Mouse (Mus musculus): ENCODE results near the gene Zim1.

The Zim1 gene

DNA sequence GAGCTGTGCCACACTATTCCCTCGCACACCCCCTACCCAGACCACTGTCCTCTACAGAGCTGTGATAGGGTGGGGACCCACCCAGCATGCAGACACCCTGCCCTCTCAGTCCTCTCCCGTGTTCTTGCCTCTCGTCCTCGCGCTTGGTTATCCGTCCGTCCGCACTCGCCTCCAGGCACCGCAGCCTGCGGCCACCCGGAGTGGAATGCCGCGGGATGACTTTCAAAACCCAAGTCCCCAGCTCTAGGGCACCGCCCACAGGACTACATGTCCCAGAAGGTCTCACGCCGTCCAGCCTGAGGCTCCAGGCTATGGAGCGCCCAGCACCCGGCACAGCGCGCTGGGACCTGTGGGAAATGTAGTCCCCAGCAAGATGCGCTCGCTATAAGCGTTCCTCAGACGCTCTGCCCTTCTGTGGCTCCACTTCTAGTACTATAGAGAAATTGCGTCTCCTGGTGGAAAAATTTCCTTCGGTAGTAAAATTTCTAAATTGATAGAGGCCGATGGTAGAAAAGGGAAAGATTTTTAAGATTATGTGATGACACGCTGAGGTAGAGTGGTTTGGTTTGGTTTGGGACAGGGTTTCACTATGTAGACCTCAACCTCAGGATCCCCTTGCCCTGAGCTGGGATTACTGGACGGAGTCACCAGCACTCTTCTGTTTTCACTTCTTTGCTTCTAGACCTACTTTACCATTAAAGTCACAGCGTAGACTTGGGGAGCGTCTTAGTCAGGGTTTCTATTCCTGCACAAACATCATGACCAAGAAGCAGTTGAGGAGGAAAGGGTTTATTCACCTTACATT lies at the start of gene Zim1:
Gene Zim1, minus strand, starts transcription at position 210 of the 805 bp plus-strand sequence.
- peak; percentile 3 for DNase-seq (ENCODE audit: low read depth)

- no peak for DNase-seq (ENCODE audit: low read depth)
These were observed 48.1 kb upstream of the Zim1 start for GRCm38 (mm10) chr7:6744281-6744904.

DNA sequence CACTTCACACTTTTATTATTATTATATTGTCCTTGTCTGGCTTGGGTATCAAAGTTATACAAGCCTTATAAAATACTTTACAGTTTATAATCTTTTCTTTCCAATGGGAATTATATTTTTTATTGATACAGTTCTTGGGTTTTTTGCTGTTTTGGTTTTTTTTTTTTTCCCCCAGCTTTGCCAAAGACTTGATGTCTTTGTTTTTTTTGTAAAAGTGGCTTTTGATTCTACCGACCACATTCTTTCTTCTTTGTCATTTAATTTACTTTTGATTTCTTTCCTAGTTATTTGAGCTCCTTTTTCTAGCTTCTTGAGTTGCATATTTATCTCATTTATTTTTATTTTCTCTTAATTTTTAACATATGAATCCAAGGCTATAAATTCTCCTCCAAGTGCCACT lies 39.8 kb upstream of the Zim1 start:
- no peak for DNase-seq (ENCODE audit: low read depth)

DNA sequence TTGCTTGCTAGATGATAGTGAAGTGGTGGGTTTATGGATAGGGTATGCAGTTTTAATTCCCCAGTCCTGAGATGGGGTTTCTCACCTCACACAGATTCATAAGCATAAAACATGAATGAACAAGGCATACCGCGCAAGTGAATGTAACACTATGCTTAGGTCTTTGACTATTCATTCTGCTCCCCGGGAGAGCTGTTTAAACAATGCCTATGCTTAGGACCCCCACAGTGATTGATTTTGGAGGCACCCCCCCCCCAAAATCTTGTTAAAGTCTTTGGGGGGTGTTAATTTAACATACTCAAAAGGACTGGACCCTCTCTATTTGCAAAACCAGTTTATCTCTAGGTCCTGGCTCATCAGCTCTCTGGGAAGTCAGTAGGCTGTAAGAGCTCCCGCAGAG lies 35.7 kb upstream of the Zim1 start:
- DNase-seq (ENCODE audit: low read depth), result no peak

DNA sequence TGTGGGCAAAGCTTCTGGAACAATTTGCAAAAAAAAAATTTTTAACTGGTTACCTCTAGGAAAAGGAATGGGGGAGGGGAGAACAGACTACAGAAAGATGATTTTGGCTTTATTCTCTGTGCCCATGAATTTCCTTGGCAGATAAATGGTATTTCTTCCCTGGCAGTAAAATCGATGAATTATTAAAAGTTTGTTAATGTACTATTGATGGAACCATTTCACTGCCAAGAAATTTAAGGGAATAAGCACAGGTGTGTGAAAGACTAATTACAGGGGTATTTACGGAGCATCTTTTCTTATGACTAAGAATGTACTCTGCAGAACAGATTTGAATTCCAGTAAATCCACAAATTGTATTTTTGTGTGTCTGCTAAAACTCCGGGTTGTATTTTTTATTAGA lies 35.1 kb upstream of the Zim1 start:
- DNase-seq (ENCODE audit: low read depth), result no peak

DNA sequence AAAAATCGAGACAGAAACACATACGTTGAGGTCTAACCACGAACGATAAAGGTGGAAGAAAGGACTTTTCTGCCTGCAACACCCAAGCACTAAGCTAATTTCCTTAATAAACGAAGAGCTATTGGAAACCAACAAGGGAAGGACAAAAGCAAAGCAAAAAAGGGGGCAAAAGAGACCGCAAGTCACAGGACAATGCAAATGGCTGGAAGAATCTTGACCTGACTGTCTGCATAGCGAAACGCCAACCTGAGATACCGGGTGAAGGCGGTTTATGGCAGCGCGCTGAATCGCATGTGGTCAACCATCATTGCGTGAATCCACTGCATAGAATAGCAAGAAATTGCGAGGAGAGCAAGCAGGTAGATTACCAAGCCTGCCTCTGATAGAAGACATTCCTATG lies 34.6 kb upstream of the Zim1 start:
- peak; percentile 4 for DNase-seq (ENCODE audit: low read depth)

GRCm38 (mm10) chr7:6730241-6730640 lies 34.0 kb upstream of the Zim1 start, which contains the start of the genes Peg3 and Usp29:
Gene Peg3, minus strand, starts transcription at chr7:6730431.
Gene Usp29, plus strand, starts transcription at chr7:6730578.
- DNase-seq (ENCODE audit: low read depth), result peak; percentile 85

- peak; percentile 97 for DNase-seq (ENCODE audit: low read depth)
These were observed 33.0 kb upstream of the Zim1 start for GRCm38 (mm10) chr7:6729061-6729817.

- DNase-seq (ENCODE audit: low read depth), result peak; percentile 96
These were observed 32.1 kb upstream of the Zim1 start for GRCm38 (mm10) chr7:6728263-6728931.

GRCm38 (mm10) chr7:6727351-6728121 lies 31.3 kb upstream of the Zim1 start:
- DNase-seq (ENCODE audit: low read depth), result peak; percentile 91

DNA sequence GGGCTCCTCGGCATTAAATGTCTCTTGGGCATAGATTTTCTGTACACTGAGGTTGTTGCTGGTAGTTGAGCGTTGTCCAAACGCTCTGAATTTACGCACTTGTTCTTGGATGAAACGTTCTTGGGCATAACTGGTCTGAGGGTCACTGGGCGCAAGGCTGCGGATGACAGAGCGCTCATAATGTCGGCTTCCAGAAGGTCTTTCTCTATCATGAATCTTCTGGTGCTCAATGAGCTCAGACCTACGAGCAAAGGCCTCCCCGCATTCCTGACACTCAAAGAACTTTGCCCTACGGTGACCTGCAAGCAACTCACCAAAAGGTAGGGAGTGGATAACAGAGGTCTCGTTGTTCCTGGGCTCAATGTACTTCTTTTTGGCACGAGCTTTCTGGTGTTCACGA lies 13.1 kb upstream of the Zim1 start:
- DNase-seq (ENCODE audit: low read depth), result no peak

DNA sequence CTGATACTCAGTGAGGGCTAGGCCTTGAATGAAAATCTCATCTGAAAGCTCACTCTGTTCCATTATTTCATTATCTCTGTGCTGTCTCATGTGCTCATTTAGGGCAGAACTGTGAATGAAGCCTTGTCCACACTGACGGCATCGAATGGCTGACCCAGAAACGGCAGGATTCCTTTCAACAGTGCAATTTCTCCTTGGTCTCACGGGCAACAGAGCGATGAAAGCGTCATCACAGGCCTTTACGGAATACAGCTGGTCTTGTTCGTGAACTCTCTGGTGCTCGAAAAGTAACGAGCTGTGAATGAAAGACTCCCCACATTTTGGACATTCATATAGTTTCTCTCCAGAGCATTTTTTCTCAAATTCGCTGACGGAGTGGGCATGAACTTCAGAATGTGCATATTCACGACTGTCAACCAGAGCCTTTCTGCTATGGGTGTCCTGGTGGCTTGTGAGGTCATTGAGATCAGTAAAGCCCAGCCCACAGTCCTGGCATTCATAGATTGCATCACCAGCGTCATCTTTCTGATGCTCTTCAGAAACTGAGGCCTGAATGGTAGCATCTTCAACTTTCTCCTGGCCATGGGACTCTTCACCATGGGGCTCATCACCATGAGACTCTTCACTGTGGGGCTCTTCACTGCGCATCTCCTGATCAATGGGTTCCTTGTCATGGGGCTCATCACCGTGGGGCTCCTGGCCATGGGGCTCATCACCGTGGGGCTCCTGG lies 12.4 kb upstream of the Zim1 start:
- DNase-seq (ENCODE audit: low read depth), result no peak

- no peak for DNase-seq (ENCODE audit: low read depth)
These were observed 11.3 kb upstream of the Zim1 start for GRCm38 (mm10) chr7:6707416-6708015.

- no peak for DNase-seq (ENCODE audit: low read depth)
These were observed 3.0 kb upstream of the Zim1 start for GRCm38 (mm10) chr7:6699230-6699629.

GRCm38 (mm10) chr7:6685511-6685910 lies 10.7 kb downstream of the Zim1 start:
- no peak for DNase-seq (ENCODE audit: low read depth)

- DNase-seq (ENCODE audit: low read depth), result no peak
These were observed 29.5 kb downstream of the Zim1 start for GRCm38 (mm10) chr7:6666726-6667125.

GRCm38 (mm10) chr7:6663430-6663829 lies 32.8 kb downstream of the Zim1 start:
- no peak for DNase-seq (ENCODE audit: low read depth)

DNA sequence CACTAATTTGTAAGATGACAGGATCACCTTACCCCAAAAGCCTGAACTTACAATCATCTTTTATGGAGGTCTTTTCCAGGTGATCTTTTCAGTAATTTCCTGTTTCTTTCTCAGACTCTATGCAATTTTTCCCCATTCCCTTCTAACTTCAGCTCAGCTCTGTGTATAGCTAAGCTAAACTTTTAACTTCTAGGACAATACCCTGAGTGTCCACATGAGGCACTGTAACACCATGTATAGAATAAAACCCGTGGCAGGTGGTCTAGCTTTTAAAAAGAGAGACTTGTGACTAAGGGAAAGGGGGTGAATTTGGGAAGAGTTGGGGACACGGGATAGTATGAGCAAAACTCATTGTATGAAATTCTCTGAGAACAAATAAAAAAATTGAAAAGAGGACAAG lies 36.6 kb downstream of the Zim1 start:
- peak; percentile 58 for DNase-seq (ENCODE audit: low read depth)

GRCm38 (mm10) chr7:6658606-6659005 lies 37.6 kb downstream of the Zim1 start:
- DNase-seq (ENCODE audit: low read depth), result no peak

- DNase-seq (ENCODE audit: low read depth), result no peak
These were observed 44.1 kb downstream of the Zim1 start for GRCm38 (mm10) chr7:6652151-6652550.

Data from NIH3T3 (cell line).